Mouse (Mus musculus) heart, embryonic 13.5 days (tissue): ENCODE results near the gene Fam111a. TPM values are rescaled to one million over a fixed set of nuclear protein-coding genes. Genes with fewer than 3 reads are reported as not detected.

Experiments used
- ATAC-seq: fragments of 200-750 bp; cut with Nextera tagmentation; 2 replicates; pipeline ENCODE4 v1.8.0; 2017; ENCODE audit warnings: moderate TSS enrichment; ENCODE audit not compliant: insufficient number of reproducible peaks, low FRiP score, low TSS enrichment; ENCODE audit errors: extremely low read depth
- H3K27ac ChIP-seq: fragments of 300-500 bp; sonication (generic); replicated peaks from 2 replicates; pipeline ENCODE4 v1.5.1; 2015; ENCODE audit warnings: moderate library complexity, mild to moderate bottlenecking, inconsistent platforms
- H3K27me3 ChIP-seq: fragments of 300-500 bp; sonication (generic); replicated peaks from 2 replicates; pipeline ENCODE4 v1.6.1; 2015; ENCODE audit warnings: mild to moderate bottlenecking, inconsistent platforms
- H3K36me3 ChIP-seq: fragments of 300-500 bp; sonication (generic); 2 replicates; pipeline ENCODE4 v1.6.1; 2015; ENCODE audit warnings: mild to moderate bottlenecking, inconsistent platforms
- H3K4me1 ChIP-seq: fragments of 300-500 bp; sonication (generic); 2 replicates; pipeline ENCODE4 v1.6.1; 2015; ENCODE audit warnings: inconsistent platforms
- H3K4me2 ChIP-seq: fragments of 300-500 bp; sonication (generic); 2 replicates; pipeline ENCODE4 v1.6.1; 2015; ENCODE audit warnings: inconsistent platforms, mild to moderate bottlenecking, moderate library complexity
- H3K4me3 ChIP-seq: fragments of 300-500 bp; sonication (generic); 2 replicates; pipeline ENCODE4 v1.5.1; 2015; ENCODE audit warnings: moderate library complexity, mild to moderate bottlenecking, inconsistent platforms
- H3K9ac ChIP-seq: fragments of 300-500 bp; sonication (generic); 2 replicates; pipeline ENCODE4 v1.6.1; 2015; ENCODE audit warnings: inconsistent platforms, mild to moderate bottlenecking, moderate library complexity
- H3K9me3 ChIP-seq: fragments of 300-500 bp; sonication (generic); 2 replicates; pipeline ENCODE4 v1.6.1; 2016; ENCODE audit warnings: inconsistent platforms
- WGBS: fragments of 180-500 bp; shearing (Covaris S2); methylation state at CpG from one replicate; pipeline ENCODE4 v1.1.7; 2015; ENCODE audit warnings: mixed read lengths; 5-methylcytosine and 5-hydroxymethylcytosine counted together
- polyA plus RNA-seq: library from polyadenylated mRNA; unstranded; fragments of >200 nt; fragmentation: Nextera tagmentation; extraction: Ambion mirVana; gene quantifications from 2 replicates; pipeline ENCODE4 v1.2.1, GENCODE M21; 2015

Gene Fam111a
- polyA plus RNA-seq, 1 experiment from 2014 or later = 16.9 TPM

DNA sequence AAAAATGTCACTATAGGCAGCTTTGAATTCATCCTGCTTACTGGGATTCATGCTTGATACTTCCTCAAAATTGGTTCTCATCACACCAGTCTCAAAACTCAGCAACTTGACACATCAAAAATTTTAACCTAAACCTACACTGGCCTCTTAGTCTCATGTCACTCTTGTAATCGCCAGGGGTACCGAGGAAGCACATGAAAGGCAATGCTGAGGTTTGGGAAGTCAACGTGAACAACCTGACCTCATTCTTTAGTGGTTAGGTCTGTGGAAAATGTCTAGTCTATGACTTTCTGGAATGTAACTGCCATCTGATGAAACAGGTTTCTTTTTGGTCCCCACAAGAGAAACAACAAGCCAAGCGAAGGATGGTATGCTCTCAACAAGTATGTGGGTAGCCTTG, 89.4 kb downstream of the Fam111a start:
- ATAC-seq = no peak
- 75% methylated on average over 4 of the region's 4 CpGs for WGBS
- H3K9ac ChIP-seq = no peak overlapping the region

DNA sequence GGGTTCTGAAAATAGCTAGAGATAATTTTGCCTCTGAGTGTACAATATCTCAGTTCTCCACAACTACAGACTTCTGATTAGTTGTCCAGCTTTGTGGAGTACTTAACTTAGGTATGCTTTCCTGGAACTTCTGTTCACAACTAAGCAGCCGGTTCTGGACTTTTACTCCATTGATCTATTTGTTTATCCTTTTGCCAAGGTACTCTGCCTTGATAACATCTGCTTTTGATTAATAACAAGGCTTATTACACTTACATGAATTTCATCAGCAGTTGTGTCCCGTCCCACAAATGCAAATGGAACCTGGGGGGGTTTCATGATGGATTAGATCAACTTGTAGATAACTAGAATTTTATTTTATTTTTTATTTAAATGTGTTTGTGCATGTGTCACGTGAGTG, 91.3 kb downstream of the Fam111a start:
- no peak overlapping the region for H3K27ac ChIP-seq
- no peaks in the 10 kb centered on the region for H3K9me3 ChIP-seq
- no peaks in the 10 kb centered on the region for H3K27me3 ChIP-seq
- no peak for ATAC-seq
- 58% methylated on average over 3 of the region's 3 CpGs for WGBS
- no peaks in the 10 kb centered on the region for H3K36me3 ChIP-seq
- no peak overlapping the region for H3K9ac ChIP-seq
- H3K4me1 ChIP-seq = no peaks in the 10 kb centered on the region
- H3K4me2 ChIP-seq = no peak overlapping the region
- H3K4me3 ChIP-seq = no peak overlapping the region

More for the DNA sequence above, 89.4 kb downstream of the Fam111a start:
- Histone ChIP-seq H3K36me3 (no peaks in the 10 kb centered on the region), H3K4me3 (no peak overlapping the region), H3K4me1 (no peaks in the 10 kb centered on the region), H3K27ac (no peak overlapping the region), H3K27me3 (no peaks in the 10 kb centered on the region), H3K9me3 (no peaks in the 10 kb centered on the region), H3K4me2 (no peak overlapping the region)

DNA sequence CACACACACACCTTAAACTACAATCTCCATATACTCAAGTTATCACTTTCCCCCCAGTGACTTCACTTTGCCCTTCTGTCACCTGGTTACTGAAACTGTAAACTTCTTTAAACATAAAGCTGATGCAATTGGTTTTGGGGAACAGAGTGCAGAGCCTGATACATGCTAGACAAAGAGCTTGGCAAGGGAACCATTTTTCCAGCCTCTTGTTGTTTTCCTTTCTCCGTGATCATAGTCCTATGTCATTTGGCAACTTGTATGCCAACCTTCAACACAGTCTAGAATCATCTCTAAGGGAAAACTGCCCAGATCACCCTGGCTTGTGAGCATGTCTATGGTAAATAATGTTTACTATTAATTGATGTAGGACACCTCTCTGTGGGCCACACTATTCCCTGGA, 92.5 kb downstream of the Fam111a start:
- H3K27me3 ChIP-seq = no peaks in the 10 kb centered on the region
- no peaks in the 10 kb centered on the region for H3K36me3 ChIP-seq
- no peak for ATAC-seq
- no peaks in the 10 kb centered on the region for H3K9me3 ChIP-seq
- no peaks in the 10 kb centered on the region for H3K4me1 ChIP-seq
- WGBS = 66% methylated on average over 1 of the region's 1 CpGs
- H3K4me2 ChIP-seq = no peak overlapping the region
- H3K27ac ChIP-seq = no peak overlapping the region
- no peak overlapping the region for H3K9ac ChIP-seq
- H3K4me3 ChIP-seq = no peak overlapping the region

Other genes with a start within 250 kb of the Fam111a start
- gene Olfr1436, start 246.6 kb upstream of the Fam111a start, polyA plus RNA-seq = not detected in 2 replicates
- not detected in 2 replicates for gene Olfr1437, start 220.6 kb upstream of the Fam111a start, polyA plus RNA-seq
- gene Olfr1438-ps1, start 209.8 kb upstream of the Fam111a start, polyA plus RNA-seq = not detected in 2 replicates
- not detected in 2 replicates for gene Olfr1440, start 158.5 kb upstream of the Fam111a start, polyA plus RNA-seq
- gene Olfr1441, start 128.3 kb upstream of the Fam111a start, polyA plus RNA-seq = not detected in 2 replicates
- gene Pfpl, start 117.8 kb upstream of the Fam111a start, polyA plus RNA-seq = not detected in 2 replicates
- gene Mpeg1, start 85.0 kb upstream of the Fam111a start, polyA plus RNA-seq = 0.29 and 0.39 TPM in 2 replicates
- 1.5 and 1.9 TPM in 2 replicates for gene Dtx4, start 44.3 kb upstream of the Fam111a start, polyA plus RNA-seq
- 0.10 and 0.12 TPM in 2 replicates for gene Gm4952, start 54.2 kb downstream of the Fam111a start, polyA plus RNA-seq
- 0.05 TPM in 1 of 2 replicates, not detected in the other for gene Glyat, start 87.6 kb downstream of the Fam111a start, polyA plus RNA-seq
- gene Olfr1442, start 124.7 kb downstream of the Fam111a start, polyA plus RNA-seq = not detected in 2 replicates
- not detected in 2 replicates for gene Olfr1443, start 132.4 kb downstream of the Fam111a start, polyA plus RNA-seq
- gene Keg1, start 150.0 kb downstream of the Fam111a start, polyA plus RNA-seq = not detected in 2 replicates
- 0.78 and 0.82 TPM in 2 replicates for gene Cntf, start 219.9 kb downstream of the Fam111a start, polyA plus RNA-seq